Mouse (Mus musculus): ENCODE measurements around the gene Papola. TPM values are rescaled to one million over a fixed set of nuclear protein-coding genes. Genes with fewer than 3 reads are reported as not detected.
A peak's percentile ranks its signal among the peaks of the same experiment; 100 is the strongest.
"Not testable (repeated sequence)": the region's sequence is repeated elsewhere in the genome, so short reads cannot be mapped to it uniquely, and the experiment has no call there.

Gene Papola
- polyA plus RNA-seq, 1 experiment from 2014 or later: 283 TPM

DNA sequence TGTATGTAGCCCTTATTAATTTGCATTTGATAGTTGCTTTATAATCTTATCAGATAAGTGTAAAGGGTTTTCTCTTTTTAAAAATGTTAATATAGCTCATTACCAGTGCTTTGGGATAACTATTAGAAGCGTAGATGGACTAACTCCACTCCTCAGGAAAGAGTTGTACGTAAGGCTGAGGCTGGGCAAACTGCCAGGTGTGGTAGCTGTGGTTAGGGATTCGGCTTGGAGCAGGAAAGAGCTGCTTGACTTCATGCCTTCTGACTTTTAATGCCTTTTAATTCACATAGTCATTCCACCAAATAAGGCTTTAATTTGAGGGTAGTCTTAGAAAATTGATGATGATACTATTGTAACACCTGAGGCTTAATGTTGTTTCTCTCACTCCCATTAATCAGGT, 24.5 kb downstream of the Papola start:
- H3K4me1 ChIP-seq: no peaks in the 10 kb centered on the region
- no peak for DNase-seq (ENCODE audit: low spot score)
- WGBS: 94% methylated on average over 3 of the region's 3 CpGs
- H3K9me3 ChIP-seq: no peaks in the 10 kb centered on the region
- H3K36me3 ChIP-seq (replicated peaks): peaks cover 100% of the 10 kb centered on the region
- H3K27me3 ChIP-seq (replicated peaks; ENCODE audit: low read depth, poor library complexity, severe bottlenecking): no peaks in the 10 kb centered on the region
- H3K4me3 ChIP-seq: no peak overlapping the region
- no peak overlapping the region for H3K27ac ChIP-seq (replicated peaks)

DNA sequence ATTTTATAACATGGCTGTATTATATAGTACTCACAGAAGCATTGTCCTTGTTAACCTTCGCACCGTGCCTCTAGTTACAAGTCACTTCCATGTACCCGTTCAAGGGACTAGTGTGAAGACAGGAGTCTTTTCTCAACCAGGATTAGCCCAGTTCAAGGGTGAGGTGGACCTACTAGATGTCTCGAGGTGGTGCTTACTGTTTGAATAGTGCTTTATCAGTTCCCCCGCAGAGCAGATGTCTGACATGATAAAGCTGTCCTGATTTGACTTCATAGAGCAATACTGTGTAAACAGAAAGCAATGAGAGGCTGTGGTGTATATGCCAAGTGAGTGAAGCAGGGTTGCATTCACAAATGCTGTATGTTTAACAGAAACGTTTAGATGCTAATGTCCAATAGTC, 26.1 kb downstream of the Papola start:
- H3K36me3 ChIP-seq (replicated peaks): peaks cover 100% of the 10 kb centered on the region

DNA sequence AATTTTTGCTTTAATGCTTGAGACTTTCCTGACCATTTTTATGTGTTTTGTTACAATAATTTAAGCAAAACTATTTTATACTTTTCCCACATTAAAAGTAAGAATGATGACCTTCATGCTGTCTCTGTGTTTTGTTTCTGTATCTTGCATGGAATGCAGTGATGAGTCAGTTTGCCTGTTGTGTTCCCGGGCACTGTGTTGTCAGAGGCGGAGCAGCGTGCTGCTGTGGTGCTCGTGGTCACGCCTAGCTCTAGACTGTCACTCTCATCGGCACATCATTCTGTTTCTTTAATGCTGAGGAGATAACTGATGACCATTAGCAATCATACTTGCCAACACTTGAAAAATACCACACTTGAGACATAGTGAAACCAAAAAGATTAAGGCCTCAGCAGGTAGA, 29.5 kb downstream of the Papola start:
- Histone ChIP-seq H3K27me3 (replicated peaks; ENCODE audit: low read depth, poor library complexity, severe bottlenecking) (no peaks in the 10 kb centered on the region), H3K36me3 (replicated peaks) (peaks cover 98% of the 10 kb centered on the region), H3K4me3 (no peak overlapping the region), H3K9me3 (no peaks in the 10 kb centered on the region), H3K4me1 (no peaks in the 10 kb centered on the region), H3K27ac (replicated peaks) (no peak overlapping the region)
- no peak for DNase-seq (ENCODE audit: low spot score)
- 93% methylated on average over 6 of the region's 6 CpGs for WGBS

More for the DNA sequence above, 26.1 kb downstream of the Papola start:
- Histone ChIP-seq H3K4me1 (no peaks in the 10 kb centered on the region), H3K9me3 (no peaks in the 10 kb centered on the region), H3K27me3 (replicated peaks; ENCODE audit: low read depth, poor library complexity, severe bottlenecking) (no peaks in the 10 kb centered on the region), H3K27ac (replicated peaks) (no peak overlapping the region), H3K4me3 (no peak overlapping the region)
- DNase-seq (ENCODE audit: low spot score): no peak
- 89% methylated on average over 6 of the region's 6 CpGs for WGBS

DNA sequence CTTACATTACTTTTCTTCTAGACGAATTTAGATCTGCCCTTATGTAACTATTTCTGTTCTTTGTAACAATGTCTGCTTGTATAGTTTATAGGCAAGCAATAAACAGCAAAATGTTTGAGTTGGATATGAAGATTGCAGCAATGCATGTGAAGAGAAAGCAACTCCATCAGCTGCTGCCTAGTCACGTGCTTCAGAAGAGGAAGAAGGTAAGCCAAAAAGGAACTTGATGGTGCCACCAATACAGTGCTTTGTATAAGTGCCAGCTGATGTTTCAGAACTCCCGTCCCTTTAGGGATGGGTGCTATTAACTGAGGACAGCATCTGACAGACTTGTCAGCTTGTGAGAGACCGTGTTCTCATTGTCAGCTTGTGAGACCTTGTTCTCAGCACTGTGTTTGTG, 39.0 kb downstream of the Papola start:
- Histone ChIP-seq H3K4me1 (no peaks in the 10 kb centered on the region), H3K36me3 (replicated peaks) (peaks cover 100% of the 10 kb centered on the region), H3K4me3 (no peak overlapping the region), H3K9me3 (no peaks in the 10 kb centered on the region), H3K27ac (replicated peaks) (no peak overlapping the region), H3K27me3 (replicated peaks; ENCODE audit: low read depth, poor library complexity, severe bottlenecking) (no peaks in the 10 kb centered on the region)
- DNase-seq (ENCODE audit: low spot score): no peak
- WGBS: 89% methylated on average over 4 of the region's 4 CpGs

DNA sequence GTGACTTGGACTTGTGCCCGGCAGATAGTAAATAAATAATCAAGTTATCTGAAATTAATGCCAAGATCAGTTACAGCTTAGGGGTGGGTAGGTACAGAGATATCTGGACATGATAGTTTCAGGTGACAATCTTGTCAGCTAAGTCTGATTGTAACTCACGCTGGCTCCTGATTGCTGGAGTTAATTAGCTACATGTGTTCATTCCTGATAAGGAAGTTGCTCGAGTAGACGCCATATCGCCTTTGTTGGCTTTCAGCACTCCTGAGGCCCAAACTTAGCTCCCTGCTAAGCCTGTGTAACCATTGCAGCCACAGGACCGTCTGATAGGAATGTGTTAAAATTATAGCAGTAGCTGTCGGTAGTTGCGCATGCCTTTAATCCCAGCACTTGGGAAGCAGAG, 40.2 kb downstream of the Papola start:
- peaks cover 100% of the 10 kb centered on the region for H3K36me3 ChIP-seq (replicated peaks)

DNA sequence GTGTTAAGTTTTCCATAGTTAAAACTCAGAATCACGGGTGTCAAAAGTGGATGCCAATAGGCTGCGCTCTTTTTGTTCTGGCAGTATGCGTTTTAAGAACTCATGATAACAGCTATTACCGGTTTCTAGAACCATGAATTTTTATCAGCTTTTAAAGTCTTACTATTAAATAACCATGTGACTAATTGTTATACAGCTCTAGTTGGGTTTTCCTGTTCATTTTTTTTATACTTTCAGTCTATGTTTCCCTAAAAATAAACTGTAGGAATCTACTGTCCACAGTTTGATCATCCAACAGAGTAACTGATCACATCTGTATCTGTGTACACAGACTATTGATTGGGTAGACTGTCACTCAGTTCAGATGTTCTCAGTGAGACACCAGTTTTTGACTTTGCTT, 40.8 kb downstream of the Papola start:
- no peaks in the 10 kb centered on the region for H3K4me1 ChIP-seq
- H3K27ac ChIP-seq (replicated peaks): no peak overlapping the region
- H3K27me3 ChIP-seq (replicated peaks; ENCODE audit: low read depth, poor library complexity, severe bottlenecking): no peaks in the 10 kb centered on the region
- WGBS: 94% methylated on average over 4 of the region's 4 CpGs
- peaks cover 100% of the 10 kb centered on the region for H3K36me3 ChIP-seq (replicated peaks)
- H3K9me3 ChIP-seq: no peaks in the 10 kb centered on the region
- DNase-seq (ENCODE audit: low spot score): no peak
- H3K4me3 ChIP-seq: no peak overlapping the region

More for the DNA sequence above, 40.2 kb downstream of the Papola start:
- no peak overlapping the region for H3K4me3 ChIP-seq
- DNase-seq (ENCODE audit: low spot score): no peak
- WGBS: 79% methylated on average over 8 of the region's 8 CpGs
- H3K4me1 ChIP-seq: no peaks in the 10 kb centered on the region
- H3K27ac ChIP-seq (replicated peaks): no peak overlapping the region
- H3K27me3 ChIP-seq (replicated peaks; ENCODE audit: low read depth, poor library complexity, severe bottlenecking): no peaks in the 10 kb centered on the region
- no peaks in the 10 kb centered on the region for H3K9me3 ChIP-seq

DNA sequence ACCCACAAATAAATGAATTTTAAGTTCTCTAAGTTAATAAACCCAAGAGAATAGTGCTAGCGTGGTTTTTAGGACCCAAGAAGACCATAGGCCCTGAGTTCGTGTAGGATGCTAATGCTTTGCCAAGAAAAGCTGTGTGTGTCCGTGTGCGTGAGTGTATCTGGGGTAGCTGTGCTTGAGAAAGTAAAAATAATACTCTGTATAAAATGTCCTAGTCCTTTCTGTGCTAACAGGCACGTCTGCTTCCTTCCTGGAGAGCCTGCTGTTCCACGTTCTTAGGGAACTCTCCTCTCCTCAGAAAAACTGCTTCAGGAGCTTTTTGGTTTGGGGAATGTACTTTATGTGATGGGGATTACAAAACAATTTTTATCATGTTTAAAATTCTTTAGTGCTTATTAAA, 48.0 kb downstream of the Papola start:
- H3K36me3 ChIP-seq (replicated peaks): peaks cover 96% of the 10 kb centered on the region
- H3K9me3 ChIP-seq: no peaks in the 10 kb centered on the region
- DNase-seq (ENCODE audit: low spot score): no peak
- no peak overlapping the region for H3K27ac ChIP-seq (replicated peaks)
- 90% methylated on average over 6 of the region's 6 CpGs for WGBS
- peaks cover 6% of the 10 kb centered on the region; the same call in 1 of the 2 replicates for H3K4me1 ChIP-seq
- H3K4me3 ChIP-seq: no peak overlapping the region
- no peaks in the 10 kb centered on the region for H3K27me3 ChIP-seq (replicated peaks; ENCODE audit: low read depth, poor library complexity, severe bottlenecking)

DNA sequence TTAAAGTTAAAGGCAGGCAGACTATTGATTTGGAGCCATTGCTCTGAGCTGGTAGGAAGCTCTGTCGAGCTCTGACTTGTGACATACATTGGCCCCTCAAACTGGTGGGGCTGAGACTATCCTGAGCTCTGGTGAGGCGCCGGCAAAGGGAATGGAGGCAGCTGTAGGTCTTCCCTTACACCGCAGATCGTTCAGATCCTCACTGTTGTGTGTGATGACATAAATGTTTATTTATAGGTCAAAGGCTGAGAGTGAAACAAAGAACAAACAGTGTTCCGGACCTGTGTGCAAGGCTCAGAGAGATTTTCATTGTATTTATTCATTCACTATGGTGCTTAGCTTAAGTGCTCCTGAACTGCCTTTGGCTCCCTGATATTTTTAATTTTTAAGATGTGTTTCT, 50.4 kb downstream of the Papola start:
- WGBS: 77% methylated on average over 6 of the region's 6 CpGs
- H3K27ac ChIP-seq (replicated peaks): no peak overlapping the region

DNA sequence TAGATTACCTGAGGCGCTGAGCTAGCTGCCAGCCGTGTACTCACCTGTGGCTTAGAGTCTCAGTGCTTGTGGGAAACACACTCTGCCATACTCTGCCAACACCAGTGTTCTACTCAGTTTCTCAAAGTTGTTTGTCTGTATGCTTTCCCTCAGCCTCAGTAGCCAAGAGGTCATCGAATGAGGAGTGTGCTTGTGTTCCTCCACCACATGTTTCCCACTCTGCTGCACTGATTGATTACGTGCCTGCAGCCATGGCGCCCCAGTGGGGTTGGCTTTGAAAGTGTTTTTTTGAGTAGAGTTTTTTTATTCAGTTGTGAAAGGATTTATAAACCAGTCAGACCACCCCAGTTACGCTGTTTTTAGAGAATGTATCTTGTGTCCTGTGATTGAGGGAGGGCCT, 51.1 kb downstream of the Papola start:
- WGBS: 69% methylated on average over 6 of the region's 6 CpGs
- peak; percentile 34 for DNase-seq (ENCODE audit: low spot score)
- H3K4me3 ChIP-seq: no peak overlapping the region
- H3K27me3 ChIP-seq (replicated peaks; ENCODE audit: low read depth, poor library complexity, severe bottlenecking): no peaks in the 10 kb centered on the region
- H3K36me3 ChIP-seq (replicated peaks): peaks cover 96% of the 10 kb centered on the region
- peaks cover 6% of the 10 kb centered on the region; the same call in 1 of the 2 replicates for H3K4me1 ChIP-seq
- no peaks in the 10 kb centered on the region for H3K9me3 ChIP-seq
- no peak overlapping the region for H3K27ac ChIP-seq (replicated peaks)

More for the DNA sequence above, 50.4 kb downstream of the Papola start:
- Histone ChIP-seq H3K9me3 (no peaks in the 10 kb centered on the region), H3K36me3 (replicated peaks) (peaks cover 96% of the 10 kb centered on the region), H3K4me3 (no peak overlapping the region), H3K4me1 (peaks cover 6% of the 10 kb centered on the region; the same call in 1 of the 2 replicates), H3K27me3 (replicated peaks; ENCODE audit: low read depth, poor library complexity, severe bottlenecking) (no peaks in the 10 kb centered on the region)
- DNase-seq (ENCODE audit: low spot score): no peak

DNA sequence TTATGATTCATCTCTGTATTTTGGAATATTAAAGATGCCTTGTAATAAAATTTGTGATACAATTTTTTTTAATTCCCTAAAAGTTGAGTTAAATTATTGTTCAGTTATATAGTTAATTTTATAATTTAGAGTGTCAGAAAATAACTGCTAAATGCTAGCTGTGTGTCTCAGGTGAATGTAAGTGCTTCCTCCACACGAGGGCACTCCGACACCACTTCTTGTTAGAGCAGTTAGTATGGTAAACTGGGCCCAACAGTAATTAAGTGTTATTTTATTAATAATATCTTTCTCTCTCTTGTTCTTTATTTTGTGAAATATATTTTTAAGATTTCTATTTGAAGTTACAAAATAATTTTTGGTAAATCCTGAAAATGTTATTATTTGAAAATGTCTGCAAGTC, 51.7 kb downstream of the Papola start:
- Histone ChIP-seq H3K27ac (replicated peaks) (no peak overlapping the region), H3K27me3 (replicated peaks; ENCODE audit: low read depth, poor library complexity, severe bottlenecking) (no peaks in the 10 kb centered on the region), H3K9me3 (no peaks in the 10 kb centered on the region), H3K4me3 (no peak overlapping the region), H3K36me3 (replicated peaks) (peaks cover 96% of the 10 kb centered on the region), H3K4me1 (peaks cover 6% of the 10 kb centered on the region; the same call in 1 of the 2 replicates)
- peak; percentile 39 for DNase-seq (ENCODE audit: low spot score)
- 79% methylated on average over 2 of the region's 2 CpGs for WGBS

DNA sequence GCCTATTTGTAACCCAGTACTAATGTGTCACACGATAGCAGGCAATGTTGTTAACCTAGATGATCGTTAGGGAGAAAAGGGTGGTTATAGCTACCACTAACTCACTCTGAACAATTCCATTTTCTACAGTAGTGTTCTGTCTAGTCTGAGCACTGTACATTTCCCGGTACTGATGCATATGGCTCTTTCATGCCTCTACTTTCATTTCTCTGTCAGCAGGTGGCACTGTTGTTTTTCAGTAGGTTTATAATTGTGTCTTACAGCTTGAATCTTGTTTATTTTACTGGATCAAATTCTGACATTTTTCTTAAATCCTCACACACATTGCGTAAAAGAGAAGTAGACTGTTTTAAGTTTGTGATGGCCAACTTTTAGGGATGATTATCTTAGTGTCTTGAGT, 54.6 kb downstream of the Papola start:
- Histone ChIP-seq H3K27me3 (replicated peaks; ENCODE audit: low read depth, poor library complexity, severe bottlenecking) (no peaks in the 10 kb centered on the region), H3K4me1 (peaks cover 6% of the 10 kb centered on the region; the same call in 1 of the 2 replicates), H3K27ac (replicated peaks) (no peak overlapping the region), H3K36me3 (replicated peaks) (peaks cover 82% of the 10 kb centered on the region), H3K9me3 (no peaks in the 10 kb centered on the region), H3K4me3 (no peak overlapping the region)
- DNase-seq (ENCODE audit: low spot score): no peak
- WGBS: 86% methylated on average over 4 of the region's 4 CpGs

DNA sequence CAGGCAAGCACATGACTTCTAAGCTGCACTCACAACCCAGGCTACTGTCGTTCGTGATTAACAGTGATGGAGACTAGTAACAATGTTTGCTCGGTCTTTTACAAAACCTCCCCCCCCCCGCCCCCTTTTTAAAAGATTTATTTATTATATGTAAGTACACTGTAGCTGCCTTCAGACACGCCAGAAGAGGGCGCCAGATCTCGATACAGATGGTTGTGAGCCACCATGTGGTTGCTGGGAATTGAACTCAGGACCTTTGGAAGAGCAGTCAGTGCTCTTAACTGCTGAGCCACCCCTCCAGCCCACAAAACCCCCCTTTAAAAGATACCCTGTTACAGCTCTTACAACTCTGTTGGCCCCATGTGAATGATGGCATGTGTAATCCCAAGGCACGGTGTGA, 56.1 kb downstream of the Papola start:
- H3K9me3 ChIP-seq; DNase-seq (ENCODE audit: low spot score); H3K27me3 ChIP-seq (replicated peaks; ENCODE audit: low read depth, poor library complexity, severe bottlenecking); H3K4me3 ChIP-seq; H3K27ac ChIP-seq (replicated peaks); H3K4me1 ChIP-seq: not testable (repeated sequence)
- H3K36me3 ChIP-seq (replicated peaks): peaks cover 79% of the 10 kb centered on the region
- 92% methylated on average over 8 of the region's 8 CpGs for WGBS

DNA sequence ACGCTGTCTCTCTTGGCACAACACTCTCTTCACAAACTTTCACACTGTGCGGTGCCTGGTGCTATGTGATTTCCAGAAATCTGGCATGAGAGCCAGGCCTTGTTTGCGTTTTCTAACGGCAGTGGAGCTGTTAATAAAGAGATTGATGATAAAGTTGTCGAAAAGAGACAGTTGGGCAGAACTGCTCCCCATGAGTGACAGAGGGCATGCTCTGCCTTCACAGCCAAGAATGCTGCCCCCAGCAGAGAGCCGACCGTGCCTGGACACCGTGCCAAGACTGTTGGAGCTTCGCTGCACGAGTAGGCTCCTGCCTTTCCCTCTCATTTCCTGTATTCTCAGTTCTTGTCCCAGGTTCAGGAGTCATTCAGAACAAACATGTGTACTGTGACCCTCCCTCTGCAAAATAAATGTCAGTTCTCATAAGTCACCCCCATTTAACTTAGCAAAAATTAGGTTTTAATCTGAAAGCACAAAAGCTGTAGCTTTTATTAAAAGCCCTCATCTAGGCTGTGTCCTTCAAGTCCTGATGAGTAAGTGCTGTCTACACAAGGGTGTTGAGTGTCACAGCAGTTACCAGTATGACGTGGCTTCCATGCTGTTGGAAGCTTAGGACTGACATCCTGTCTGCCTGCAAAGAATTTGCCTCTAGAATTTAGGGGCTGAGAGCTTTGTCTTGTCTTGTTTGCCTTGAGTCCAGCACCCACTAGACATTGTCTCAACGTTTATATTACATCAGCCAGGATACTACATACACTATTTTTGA, 58.9 kb downstream of the Papola start:
- H3K36me3 ChIP-seq (replicated peaks): peaks cover 64% of the 10 kb centered on the region
- no peak for DNase-seq (ENCODE audit: low spot score)
- no peak overlapping the region for H3K27ac ChIP-seq (replicated peaks)
- H3K4me3 ChIP-seq: no peak overlapping the region
- no peaks in the 10 kb centered on the region for H3K9me3 ChIP-seq
- H3K27me3 ChIP-seq (replicated peaks; ENCODE audit: low read depth, poor library complexity, severe bottlenecking): no peaks in the 10 kb centered on the region
- WGBS: 88% methylated on average over 12 of the region's 12 CpGs
- H3K4me1 ChIP-seq: peaks cover 6% of the 10 kb centered on the region

Data from embryonic facial prominence, embryonic 10.5 days (tissue).